Mouse (Mus musculus): Measurements from ENCODE around the gene Rtn2. TPM values are rescaled to one million over a fixed set of nuclear protein-coding genes. Genes with fewer than 3 reads are reported as not detected.
A peak's percentile ranks its signal among the peaks of the same experiment; 100 is the strongest.

The Rtn2 gene
- polyA plus RNA-seq, 1 experiment from 2014 or later: 12.8 TPM

GRCm38 (mm10) chr7:19338060-19338459, 55.6 kb downstream of the Rtn2 start:
- Histone ChIP-seq H3K27me3 (peaks cover 27% of the 10 kb centered on the region), H3K36me3 (no peaks in the 10 kb centered on the region), H3K9me3 (no peaks in the 10 kb centered on the region), H3K4me2 (no peak overlapping the region), H3K27ac (no peak overlapping the region), H3K4me1 (replicated peaks) (peaks cover 22% of the 10 kb centered on the region), H3K9ac (replicated peaks) (no peak overlapping the region), H3K4me3 (replicated peaks) (no peak overlapping the region)
- ATAC-seq (ENCODE audit: insufficient number of reproducible peaks, insufficient read depth, low FRiP score, low TSS enrichment, low read depth): no peak
- WGBS: 55% methylated on average over 2 of the region's 2 CpGs

GRCm38 (mm10) chr7:19338596-19338995, 56.2 kb downstream of the Rtn2 start:
- no peaks in the 10 kb centered on the region for H3K9me3 ChIP-seq
- no peak overlapping the region for H3K4me2 ChIP-seq
- H3K9ac ChIP-seq (replicated peaks): no peak overlapping the region
- no peaks in the 10 kb centered on the region for H3K36me3 ChIP-seq
- WGBS: 65% methylated on average over 7 of the region's 7 CpGs
- peaks cover 22% of the 10 kb centered on the region for H3K4me1 ChIP-seq (replicated peaks)
- H3K4me3 ChIP-seq (replicated peaks): no peak overlapping the region
- no peak overlapping the region for H3K27ac ChIP-seq
- ATAC-seq (ENCODE audit: insufficient number of reproducible peaks, insufficient read depth, low FRiP score, low TSS enrichment, low read depth): no peak
- peaks cover 27% of the 10 kb centered on the region for H3K27me3 ChIP-seq

- Histone ChIP-seq H3K4me2 (peak overlapping the region; percentile 88), H3K9ac (replicated peaks) (no peak overlapping the region), H3K27ac (no peak overlapping the region), H3K9me3 (no peaks in the 10 kb centered on the region), H3K36me3 (no peaks in the 10 kb centered on the region), H3K4me3 (replicated peaks) (no peak overlapping the region), H3K4me1 (replicated peaks) (peaks cover 34% of the 10 kb centered on the region), H3K27me3 (peaks cover 27% of the 10 kb centered on the region)
- 22% methylated on average over 10 of the region's 10 CpGs for WGBS
- ATAC-seq (ENCODE audit: insufficient number of reproducible peaks, insufficient read depth, low FRiP score, low TSS enrichment, low read depth): no peak
These were observed 58.8 kb downstream of the Rtn2 start for GRCm38 (mm10) chr7:19341250-19341649.

- Histone ChIP-seq H3K4me2 (peak overlapping the region; percentile 88), H3K36me3 (no peaks in the 10 kb centered on the region), H3K4me3 (replicated peaks) (peak overlapping the region; percentile 52), H3K27me3 (peaks cover 26% of the 10 kb centered on the region), H3K27ac (no peak overlapping the region), H3K9me3 (no peaks in the 10 kb centered on the region), H3K9ac (replicated peaks) (peak overlapping the region; percentile 63), H3K4me1 (replicated peaks) (peaks cover 35% of the 10 kb centered on the region)
- WGBS: 2% methylated on average over 41 of the region's 41 CpGs
- ATAC-seq (ENCODE audit: insufficient number of reproducible peaks, insufficient read depth, low FRiP score, low TSS enrichment, low read depth): no peak
These were observed 59.5 kb downstream of the Rtn2 start for GRCm38 (mm10) chr7:19341761-19342409.

GRCm38 (mm10) chr7:19342481-19343027, 60.1 kb downstream of the Rtn2 start:
- WGBS: under 1% methylated on average over 27 of the region's 27 CpGs
- no peak for ATAC-seq (ENCODE audit: insufficient number of reproducible peaks, insufficient read depth, low FRiP score, low TSS enrichment, low read depth)
- Histone ChIP-seq H3K4me3 (replicated peaks) (peak overlapping the region; percentile 52), H3K27me3 (peaks cover 19% of the 10 kb centered on the region), H3K9ac (replicated peaks) (peak overlapping the region; percentile 63), H3K36me3 (peaks cover 2% of the 10 kb centered on the region), H3K9me3 (no peaks in the 10 kb centered on the region), H3K27ac (no peak overlapping the region), H3K4me1 (replicated peaks) (peaks cover 35% of the 10 kb centered on the region), H3K4me2 (peak overlapping the region; percentile 88)

- WGBS: 3% methylated on average over 11 of the region's 11 CpGs
- Histone ChIP-seq H3K9ac (replicated peaks) (no peak overlapping the region), H3K4me3 (replicated peaks) (peak overlapping the region; percentile 13), H3K4me1 (replicated peaks) (peaks cover 30% of the 10 kb centered on the region), H3K9me3 (no peaks in the 10 kb centered on the region), H3K27ac (no peak overlapping the region), H3K27me3 (peaks cover 16% of the 10 kb centered on the region), H3K4me2 (peak overlapping the region; percentile 88), H3K36me3 (peaks cover 9% of the 10 kb centered on the region)
- ATAC-seq (ENCODE audit: insufficient number of reproducible peaks, insufficient read depth, low FRiP score, low TSS enrichment, low read depth): no peak
These were observed 60.9 kb downstream of the Rtn2 start for GRCm38 (mm10) chr7:19343210-19343808.

GRCm38 (mm10) chr7:19344237-19344847, 61.9 kb downstream of the Rtn2 start, which contains the start of gene Ercc1:
Gene Ercc1, plus strand, starts transcription at chr7:19344778.
- H3K4me1 ChIP-seq (replicated peaks): peaks cover 30% of the 10 kb centered on the region
- peak within 1 kb of the TSS; percentile 88 for H3K4me2 ChIP-seq
- peaks cover 16% of the 10 kb centered on the region for H3K27me3 ChIP-seq
- H3K36me3 ChIP-seq: peaks cover 20% of the 10 kb centered on the region
- no peaks in the 10 kb centered on the region for H3K9me3 ChIP-seq
- peak within 1 kb of the TSS; percentile 52 for H3K4me3 ChIP-seq (replicated peaks)
- ATAC-seq (ENCODE audit: insufficient number of reproducible peaks, insufficient read depth, low FRiP score, low TSS enrichment, low read depth): no peak
- peak within 1 kb of the TSS; percentile 62 for H3K9ac ChIP-seq (replicated peaks)
- H3K27ac ChIP-seq: peak within 1 kb of the TSS; percentile 87
- 22% methylated on average over 12 of the region's 12 CpGs for WGBS

GRCm38 (mm10) chr7:19344938-19345471, 62.6 kb downstream of the Rtn2 start:
- WGBS: under 1% methylated on average over 31 of the region's 31 CpGs
- Histone ChIP-seq H3K9me3 (no peaks in the 10 kb centered on the region), H3K4me2 (peak overlapping the region; percentile 82), H3K4me3 (replicated peaks) (peak overlapping the region; percentile 52), H3K4me1 (replicated peaks) (peaks cover 30% of the 10 kb centered on the region), H3K27ac (peak overlapping the region; percentile 87), H3K27me3 (peaks cover 16% of the 10 kb centered on the region), H3K36me3 (peaks cover 26% of the 10 kb centered on the region), H3K9ac (replicated peaks) (peak overlapping the region; percentile 62)
- peak; percentile 96 for ATAC-seq (ENCODE audit: insufficient number of reproducible peaks, insufficient read depth, low FRiP score, low TSS enrichment, low read depth)

Other genes with a start within 250 kb of the Rtn2 start
- gene Rsph6a, start 227.9 kb upstream of the Rtn2 start, polyA plus RNA-seq (2016; fragmentation: Nextera tagmentation; extraction: Ambion mirVana): not detected in 2 replicates
- gene Dmwd, start 206.4 kb upstream of the Rtn2 start, polyA plus RNA-seq (2016; fragmentation: Nextera tagmentation; extraction: Ambion mirVana): 17.9 and 21.6 TPM in 2 replicates
- gene Dmpk, start 198.8 kb upstream of the Rtn2 start, polyA plus RNA-seq (2016; fragmentation: Nextera tagmentation; extraction: Ambion mirVana): 17.7 and 18.9 TPM in 2 replicates
- gene Six5, start 188.0 kb upstream of the Rtn2 start, polyA plus RNA-seq (2016; fragmentation: Nextera tagmentation; extraction: Ambion mirVana): 11.2 and 12.5 TPM in 2 replicates
- 3.3 and 3.5 TPM in 2 replicates for gene Gm4969, start 164.3 kb upstream of the Rtn2 start, polyA plus RNA-seq (2016; fragmentation: Nextera tagmentation; extraction: Ambion mirVana)
- 19.3 and 19.6 TPM in 2 replicates for gene Fbxo46, start 162.8 kb upstream of the Rtn2 start, polyA plus RNA-seq (2016; fragmentation: Nextera tagmentation; extraction: Ambion mirVana)
- 15.9 and 17.2 TPM in 2 replicates for gene Qpctl, start 133.3 kb upstream of the Rtn2 start, polyA plus RNA-seq (2016; fragmentation: Nextera tagmentation; extraction: Ambion mirVana)
- 161 and 170 TPM in 2 replicates for gene Snrpd2, start 132.9 kb upstream of the Rtn2 start, polyA plus RNA-seq (2016; fragmentation: Nextera tagmentation; extraction: Ambion mirVana)
- gene Gipr, start 116.5 kb upstream of the Rtn2 start, polyA plus RNA-seq (2016; fragmentation: Nextera tagmentation; extraction: Ambion mirVana): 0.18 and 0.36 TPM in 2 replicates
- 3.9 and 5.9 TPM in 2 replicates for gene Eml2, start 106.2 kb upstream of the Rtn2 start, polyA plus RNA-seq (2016; fragmentation: Nextera tagmentation; extraction: Ambion mirVana)
- 4.4 and 5.7 TPM in 2 replicates for gene Gpr4, start 70.1 kb upstream of the Rtn2 start, polyA plus RNA-seq (2016; fragmentation: Nextera tagmentation; extraction: Ambion mirVana)
- 38.7 and 39.5 TPM in 2 replicates for gene Opa3, start 54.3 kb upstream of the Rtn2 start, polyA plus RNA-seq (2016; fragmentation: Nextera tagmentation; extraction: Ambion mirVana)
- 66.4 and 68.8 TPM in 2 replicates for gene Vasp, start 10.8 kb upstream of the Rtn2 start, polyA plus RNA-seq (2016; fragmentation: Nextera tagmentation; extraction: Ambion mirVana)
- not detected in 2 replicates for gene Ppm1n, start 2.6 kb upstream of the Rtn2 start, polyA plus RNA-seq (2016; fragmentation: Nextera tagmentation; extraction: Ambion mirVana)
- gene Fosb, start 27.4 kb downstream of the Rtn2 start, polyA plus RNA-seq (2016; fragmentation: Nextera tagmentation; extraction: Ambion mirVana): 0.18 and 0.20 TPM in 2 replicates
- 92.3 and 105 TPM in 2 replicates for gene Ercc1, start 62.2 kb downstream of the Rtn2 start, polyA plus RNA-seq (2016; fragmentation: Nextera tagmentation; extraction: Ambion mirVana)
- gene Cd3eap, start 76.9 kb downstream of the Rtn2 start, polyA plus RNA-seq (2016; fragmentation: Nextera tagmentation; extraction: Ambion mirVana): 28.4 TPM in 2 replicates
- 7.1 and 9.3 TPM in 2 replicates for gene Ppp1r13l, start 77.1 kb downstream of the Rtn2 start, polyA plus RNA-seq (2016; fragmentation: Nextera tagmentation; extraction: Ambion mirVana)
- gene Ercc2, start 99.4 kb downstream of the Rtn2 start, polyA plus RNA-seq (2016; fragmentation: Nextera tagmentation; extraction: Ambion mirVana): 22.9 and 23.8 TPM in 2 replicates
- 6.7 and 7.8 TPM in 2 replicates for gene Klc3, start 121.5 kb downstream of the Rtn2 start, polyA plus RNA-seq (2016; fragmentation: Nextera tagmentation; extraction: Ambion mirVana)
- 0.25 and 0.42 TPM in 2 replicates for gene Ckm, start 122.2 kb downstream of the Rtn2 start, polyA plus RNA-seq (2016; fragmentation: Nextera tagmentation; extraction: Ambion mirVana)
- 13.5 and 13.6 TPM in 2 replicates for gene Mark4, start 176.2 kb downstream of the Rtn2 start, polyA plus RNA-seq (2016; fragmentation: Nextera tagmentation; extraction: Ambion mirVana)
- gene Exoc3l2, start 180.7 kb downstream of the Rtn2 start, polyA plus RNA-seq (2016; fragmentation: Nextera tagmentation; extraction: Ambion mirVana): 1.5 and 1.8 TPM in 2 replicates
- 3.6 and 4.1 TPM in 2 replicates for gene Bloc1s3, start 225.7 kb downstream of the Rtn2 start, polyA plus RNA-seq (2016; fragmentation: Nextera tagmentation; extraction: Ambion mirVana)
- 79.4 and 80.0 TPM in 2 replicates for gene Trappc6a, start 225.8 kb downstream of the Rtn2 start, polyA plus RNA-seq (2016; fragmentation: Nextera tagmentation; extraction: Ambion mirVana)
- 0.14 TPM in 1 of 2 replicates, not detected in the other for gene Nkpd1, start 235.2 kb downstream of the Rtn2 start, polyA plus RNA-seq (2016; fragmentation: Nextera tagmentation; extraction: Ambion mirVana)